Mouse (Mus musculus): ENCODE results near the gene Fchsd2. TPM values are rescaled to one million over a fixed set of nuclear protein-coding genes. Genes with fewer than 3 reads are reported as not detected.

Fchsd2 gene
- polyA plus RNA-seq, 1 experiment from 2014 or later: 45.5 TPM

Other genes with a start within 250 kb of the Fchsd2 start
- 3.9 and 4.8 TPM in 2 replicates for gene Relt, start 229.4 kb upstream of the Fchsd2 start, polyA plus RNA-seq (2015; fragmentation: Nextera tagmentation; extraction: Ambion mirVana)
- 8.5 and 10.2 TPM in 2 replicates for gene Arhgef17, start 160.8 kb upstream of the Fchsd2 start, polyA plus RNA-seq (2015; fragmentation: Nextera tagmentation; extraction: Ambion mirVana)
- 2.6 and 2.9 TPM in 2 replicates for gene P2ry6, start 118.2 kb upstream of the Fchsd2 start, polyA plus RNA-seq (2015; fragmentation: Nextera tagmentation; extraction: Ambion mirVana)
- not detected in 2 replicates for gene P2ry2, start 80.0 kb upstream of the Fchsd2 start, polyA plus RNA-seq (2015; fragmentation: Nextera tagmentation; extraction: Ambion mirVana)
- 28.7 and 33.0 TPM in 2 replicates for gene Atg16l2, start 209.4 kb downstream of the Fchsd2 start, polyA plus RNA-seq (2015; fragmentation: Nextera tagmentation; extraction: Ambion mirVana)
- 6.1 and 6.2 TPM in 2 replicates for gene Stard10, start 224.2 kb downstream of the Fchsd2 start, polyA plus RNA-seq (2015; fragmentation: Nextera tagmentation; extraction: Ambion mirVana)

All from forebrain, embryonic 16.5 days (tissue).